Mouse (Mus musculus): ENCODE data around the gene Pomt2.

The Pomt2 gene

DNA sequence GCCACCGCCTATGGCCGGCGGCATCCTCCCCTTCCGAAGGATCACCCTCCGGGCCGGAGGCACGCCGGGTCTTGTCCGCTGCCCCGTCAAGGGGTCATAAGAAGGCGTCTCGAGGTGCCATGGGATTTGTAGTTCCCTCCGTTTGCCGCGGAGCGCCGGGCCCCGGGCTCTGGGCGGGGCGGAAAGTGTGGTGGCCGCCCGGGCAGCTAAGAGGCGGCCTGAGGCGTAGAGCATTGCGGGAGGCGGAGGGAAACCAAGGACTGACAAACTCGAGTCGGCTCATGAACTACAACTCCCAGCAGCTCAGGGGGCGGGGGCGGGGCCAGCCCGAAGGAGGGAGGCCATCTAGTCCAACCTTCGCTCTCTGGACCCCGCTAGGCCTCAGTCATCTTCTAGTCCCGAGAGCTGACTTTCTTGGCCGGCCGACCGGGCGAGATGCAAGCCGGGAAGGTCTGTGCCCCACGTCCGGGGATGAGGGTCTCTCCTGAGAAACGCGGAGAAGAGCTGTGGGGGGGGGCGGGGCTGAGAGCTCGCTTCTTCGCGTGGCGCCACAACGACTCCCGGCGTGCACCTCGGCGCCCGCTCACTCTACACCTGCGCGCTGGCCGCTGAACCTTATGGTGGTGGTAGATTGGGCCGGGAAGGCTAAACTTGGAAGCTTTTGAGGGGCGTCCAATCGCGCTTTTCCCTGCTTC lies at the start of gene Pomt2:
Gene Pomt2, minus strand, starts transcription at position 574 of the 695 bp plus-strand sequence.
- peak; percentile 92 for DNase-seq

DNA sequence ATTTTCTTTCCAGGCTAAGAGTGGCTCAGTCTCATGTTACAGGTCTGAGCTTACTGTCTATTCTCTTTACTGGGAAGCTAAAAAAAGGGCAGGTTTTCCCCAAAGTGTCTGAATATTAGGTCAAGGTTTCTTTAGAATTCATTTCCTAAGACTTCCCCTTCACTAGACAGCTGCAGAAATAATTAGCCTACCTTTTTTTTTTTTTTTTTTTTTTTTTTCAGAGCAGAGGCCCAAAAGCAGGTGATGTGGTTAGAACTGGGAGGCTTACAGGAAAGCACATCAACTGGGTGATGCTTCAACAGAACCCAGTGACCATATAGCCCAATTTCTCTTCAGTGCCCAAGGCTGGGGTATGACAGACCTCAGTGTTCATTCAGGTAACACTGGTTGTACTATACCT lies 48.5 kb upstream of the Pomt2 start:
- no peak for DNase-seq

GRCm38 (mm10) chr12:87195069-87195468 lies 47.3 kb upstream of the Pomt2 start:
- DNase-seq, result no peak

DNA sequence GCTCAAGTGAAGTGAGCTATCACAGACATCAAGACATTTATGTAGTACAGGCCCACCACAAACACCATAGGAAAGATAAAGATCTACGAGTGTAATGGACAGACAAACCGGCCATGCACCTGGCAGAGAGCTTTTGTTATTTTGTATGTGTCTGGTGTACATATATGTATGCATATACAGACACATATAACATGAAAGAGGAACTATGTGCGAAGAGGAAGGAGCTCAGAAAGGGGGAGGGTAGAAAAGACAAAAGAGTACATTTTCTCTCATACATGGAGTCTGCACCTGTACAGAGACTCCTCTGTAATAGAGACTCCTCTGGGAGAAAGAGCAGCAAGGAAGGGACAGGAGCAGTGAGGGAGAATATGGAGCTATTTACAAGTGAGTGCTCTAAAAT lies 45.2 kb upstream of the Pomt2 start:
- no peak for DNase-seq

DNA sequence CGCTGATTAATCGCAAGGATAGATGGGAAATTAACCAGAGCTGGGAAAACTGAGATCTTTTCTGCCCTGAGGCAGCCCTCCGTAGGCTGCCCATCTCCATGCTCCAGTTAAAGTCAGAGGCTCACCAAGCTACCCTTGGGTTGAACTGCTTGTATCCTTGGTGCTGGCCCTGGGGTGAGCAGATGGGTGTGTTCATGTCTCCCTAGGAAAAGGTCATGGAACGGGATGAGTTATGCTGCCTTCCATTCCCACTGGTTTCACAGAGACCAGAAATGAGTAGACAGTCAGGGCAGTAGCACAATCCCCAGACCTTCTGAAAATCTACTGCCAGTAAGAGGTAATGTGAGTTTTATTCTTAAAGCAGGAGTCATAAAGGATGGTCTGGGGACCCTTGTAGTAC lies 29.9 kb upstream of the Pomt2 start:
- DNase-seq, result no peak

GRCm38 (mm10) chr12:87175194-87175946 lies 27.6 kb upstream of the Pomt2 start:
- no peak for DNase-seq

GRCm38 (mm10) chr12:87160815-87161214 lies 13.0 kb upstream of the Pomt2 start:
- no peak for DNase-seq

- DNase-seq, result no peak
Observed at GRCm38 (mm10) chr12:87160310-87160709, 12.5 kb upstream of the Pomt2 start.

- peak; percentile 18 for DNase-seq
Observed at GRCm38 (mm10) chr12:87158099-87158498, 10.3 kb upstream of the Pomt2 start.

GRCm38 (mm10) chr12:87157361-87157760 lies 9.6 kb upstream of the Pomt2 start:
- peak; percentile 27 for DNase-seq

GRCm38 (mm10) chr12:87154448-87154847 lies 6.7 kb upstream of the Pomt2 start:
- peak; percentile 19 for DNase-seq

DNA sequence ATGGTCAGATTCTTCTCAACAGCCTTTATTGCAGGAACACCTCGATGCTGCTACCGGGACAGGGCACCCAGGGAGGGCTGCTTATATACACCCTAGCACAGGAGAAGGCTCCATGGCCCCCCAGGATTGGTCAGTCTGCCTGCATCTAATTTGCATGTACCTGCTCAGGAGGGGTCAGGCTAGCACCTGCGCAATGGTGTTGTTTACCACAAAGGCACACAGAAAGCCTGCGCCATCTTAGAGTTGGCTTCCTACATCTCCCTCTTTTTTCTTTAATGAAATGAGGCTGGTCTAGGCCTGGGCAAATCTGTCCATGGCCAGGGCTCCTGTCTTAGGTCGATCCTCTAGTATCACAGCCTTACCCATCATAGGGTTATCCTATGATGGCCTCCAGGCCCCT lies 1.7 kb upstream of the Pomt2 start:
- DNase-seq, result no peak

DNA sequence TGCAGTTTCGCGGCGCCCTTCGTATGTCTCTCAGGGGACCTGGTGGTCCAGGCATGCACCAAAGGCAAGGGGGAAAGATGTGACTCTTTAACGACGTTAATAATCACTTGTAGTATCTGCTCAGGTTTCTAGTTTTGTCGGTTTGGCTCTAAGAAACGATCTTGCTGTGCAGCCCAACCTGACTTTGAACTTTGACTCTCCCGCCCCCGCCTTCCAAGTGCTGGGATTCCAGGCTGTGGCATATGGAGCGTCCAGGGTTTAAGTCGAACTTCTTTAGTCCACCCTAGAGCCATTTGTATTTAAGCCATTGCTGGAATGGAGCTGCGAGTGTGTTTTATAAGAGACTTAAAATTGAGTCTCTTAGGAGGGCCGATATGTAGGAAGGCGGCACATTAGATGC lies 368 bp upstream of the Pomt2 start:
- DNase-seq, result no peak

DNA sequence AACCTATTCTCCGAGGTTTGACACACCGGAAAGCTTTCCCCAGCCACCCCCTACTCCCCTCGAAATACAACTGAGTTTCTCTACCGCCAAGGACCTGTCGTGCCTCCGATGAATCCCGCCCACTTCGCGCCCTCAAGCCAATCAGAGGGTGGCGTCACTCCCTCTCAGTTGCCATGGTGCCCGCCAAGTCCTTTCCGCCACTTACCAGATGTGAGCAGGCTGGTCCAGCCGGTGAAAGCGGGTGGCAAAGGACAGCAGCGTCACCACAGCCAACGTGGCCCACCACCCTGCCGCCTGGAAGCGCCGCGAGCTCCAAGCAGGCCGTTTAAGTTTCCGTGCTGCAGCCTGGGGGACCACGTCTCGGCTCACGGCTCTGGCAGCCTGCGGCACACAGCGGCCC lies 802 bp downstream of the Pomt2 start, which contains the start of gene Gstz1:
Gene Gstz1, plus strand, starts transcription at position 200 of the 400 bp plus-strand sequence.
- peak; percentile 90 for DNase-seq

DNA sequence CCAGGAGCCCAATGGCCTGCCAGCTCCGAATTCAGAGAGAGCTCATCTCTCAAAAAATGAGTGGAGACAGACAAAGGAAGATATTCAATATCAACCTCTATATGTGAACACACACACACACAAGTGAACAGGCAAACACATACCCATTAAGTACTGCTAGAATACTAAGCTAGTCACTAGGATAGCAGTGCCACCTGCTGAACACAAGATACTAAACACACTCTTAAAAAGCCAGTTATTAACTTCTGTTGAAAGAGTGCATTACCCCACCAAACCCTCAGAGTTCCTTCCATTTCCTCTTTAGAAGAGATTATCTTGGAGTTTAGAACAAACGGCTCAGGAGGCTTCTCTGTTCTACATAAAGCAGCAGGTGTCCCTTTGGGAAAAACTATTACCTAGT lies 5.6 kb downstream of the Pomt2 start:
- DNase-seq, result no peak

GRCm38 (mm10) chr12:87138768-87139167 lies 9.0 kb downstream of the Pomt2 start:
- no peak for DNase-seq

- DNase-seq, result no peak
Observed at GRCm38 (mm10) chr12:87138342-87138701, 9.4 kb downstream of the Pomt2 start.

- DNase-seq, result no peak
Observed at GRCm38 (mm10) chr12:87137439-87138341, 10.1 kb downstream of the Pomt2 start.

- no peak for DNase-seq
Observed at GRCm38 (mm10) chr12:87132784-87133183, 15.0 kb downstream of the Pomt2 start.

- DNase-seq, result no peak
Observed at GRCm38 (mm10) chr12:87132210-87132609, 15.6 kb downstream of the Pomt2 start.

GRCm38 (mm10) chr12:87131619-87132018 lies 16.1 kb downstream of the Pomt2 start:
- peak; percentile 57 for DNase-seq

DNA sequence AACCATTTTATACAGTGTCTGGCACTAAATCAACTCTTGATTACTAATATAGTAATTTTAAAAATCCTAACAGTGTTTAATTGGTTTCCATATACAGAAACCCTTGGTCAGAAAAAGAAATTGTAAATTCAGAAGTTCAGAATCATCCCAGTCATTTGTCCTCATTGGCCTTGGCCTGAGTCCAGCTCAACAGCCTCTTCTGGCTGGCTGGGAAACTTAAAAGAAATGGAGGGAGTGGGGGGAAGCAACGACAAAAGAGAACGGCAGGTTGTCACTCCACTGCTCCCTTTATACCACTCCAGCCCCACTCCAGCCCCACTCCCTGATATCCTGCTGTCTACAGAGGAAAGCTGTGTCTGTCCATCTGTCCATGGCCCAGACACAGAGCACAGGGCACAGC lies 16.6 kb downstream of the Pomt2 start:
- peak; percentile 15 for DNase-seq

DNA sequence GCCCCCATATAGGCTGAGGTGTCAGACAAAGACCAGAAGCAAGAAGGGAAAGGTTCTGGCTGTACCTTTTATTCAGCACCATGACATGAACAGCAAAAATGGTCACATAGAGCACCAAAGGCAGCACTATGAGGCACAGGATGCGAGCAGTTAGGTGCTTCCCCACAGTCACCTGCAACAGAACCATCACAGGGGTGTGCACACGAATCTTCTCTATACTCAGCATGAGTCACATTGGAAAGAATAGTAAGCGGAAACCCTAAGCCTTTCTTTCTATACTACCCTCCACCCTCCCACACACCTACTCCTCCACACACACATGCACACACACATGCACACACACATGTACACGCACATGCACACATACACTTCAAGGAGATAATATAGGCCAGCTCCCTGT lies 17.5 kb downstream of the Pomt2 start:
- no peak for DNase-seq
